Mouse (Mus musculus): ENCODE measurements at regions not wholly inside any gene's neighbourhood (a gene's known extent, or its start where the extent isn't known, plus 50 kb on each side); places are given as distances from the start of the nearest gene placed in this dataset.

- H3K9me3 ChIP-seq: no peaks in the 10 kb centered on the region
- no peak for TF ChIP-seq GATA1 (IDR thresholded peaks at IDR 0.05; ENCODE audit: borderline replicate concordance, low read length)
- TF ChIP-seq FLI1 (IDR thresholded peaks at IDR 0.05; ENCODE audit: low read length): no peak
- no peaks in the 10 kb centered on the region for H3K36me3 ChIP-seq (replicated peaks; ENCODE audit: low read length)
- no peak overlapping the region for H3K4me3 ChIP-seq (replicated peaks)
- H3K4me1 ChIP-seq: no peaks in the 10 kb centered on the region
- no peaks in the 10 kb centered on the region for H3K27me3 ChIP-seq (replicated peaks)
Measured at GRCm38 (mm10) chr4:21095741-21096140, 590.0 kb downstream of the Prdm13 start.

GRCm38 (mm10) chr4:21070198-21070785 lies 615.5 kb downstream of the Prdm13 start:
- TF ChIP-seq GATA1 (IDR thresholded peaks at IDR 0.05; ENCODE audit: borderline replicate concordance, low read length) (no peak), FLI1 (IDR thresholded peaks at IDR 0.05; ENCODE audit: low read length) (no peak)

More at GRCm38 (mm10) chr4:21070198-21070785, 615.5 kb downstream of the Prdm13 start:
- Histone ChIP-seq H3K27me3 (replicated peaks) (no peaks in the 10 kb centered on the region), H3K4me1 (no peaks in the 10 kb centered on the region), H3K4me3 (replicated peaks) (no peak overlapping the region), H3K9me3 (no peaks in the 10 kb centered on the region), H3K36me3 (replicated peaks; ENCODE audit: low read length) (no peaks in the 10 kb centered on the region)
